ENCODE assay signal across 11 mouse cellular contexts in genomic region chrX:141156696-141157095, GRCm38 (mm10).
DNase-seq lines count a peak whose midpoint lies in the region; ATAC-seq and TF ChIP-seq lines count a peak whose summit lies in the region.
"Had no signal": no experiment of that assay in that cellular context is flagged by ENCODE, and none has a peak within 500 bp of the region (broad histone marks: within the 10 kb centered on the region; RNA-seq: fewer than 3 reads in every experiment).

No protein-coding gene starts in this region.

- H3K27ac ChIP-seq in limb, embryonic 14.5 days (replicated peaks; ENCODE audit: low read depth, low read length) = no peak overlapping the region
- H3K27ac ChIP-seq in limb, embryonic 10.5 days = no peak overlapping the region

- no peaks in the 10 kb centered on the region for H3K36me3 ChIP-seq in limb, embryonic 14.5 days (ENCODE audit: control insufficient read depth, insufficient read depth, low read length)
- no peaks in the 10 kb centered on the region for H3K36me3 ChIP-seq in limb, embryonic 10.5 days

- no peaks in the 10 kb centered on the region for H3K9me3 ChIP-seq in limb, embryonic 14.5 days (ENCODE audit: control insufficient read depth, low read length)
- no peaks in the 10 kb centered on the region for H3K9me3 ChIP-seq in limb, embryonic 10.5 days (replicated peaks)

- DNase-seq in cerebellum, adult 9-10 months = peak; percentile 8
- no peak for DNase-seq in cerebellum, postnatal 25 days
- peak; percentile 35 for DNase-seq in limb, embryonic 14.5 days (ENCODE audit: low spot score)
- no peak for DNase-seq in limb, embryonic 10.5 days (ENCODE audit: low spot score)
- DNase-seq in cerebellum, adult 18-20 months = no peak
- no peak for DNase-seq in adrenal gland, adult 18-20 months (ENCODE audit: low spot score in 2 of 2)
- DNase-seq: cerebellum, adult 8-10 months; heart, adult 11 months; thymus, postnatal 36 days had no signal

- 6% methylated on average over 2 of the region's 2 CpGs for WGBS in limb, embryonic 14.5 days
- WGBS in limb, embryonic 10.5 days = 9% methylated on average over 2 of the region's 2 CpGs

- no peak for ATAC-seq in limb, embryonic 14.5 days (ENCODE audit: low FRiP score, low read depth)
- peak; percentile 28 for ATAC-seq in activated CD4-positive, CD25-positive, alpha-beta regulatory T cell, adult 4 months
- ATAC-seq in megakaryocyte progenitor cell, adult 5-6 weeks (replicated peaks; ENCODE audit: poor library complexity) = peak; percentile 86

- H3K9ac ChIP-seq in limb, embryonic 14.5 days (ENCODE audit: low read depth, low read length, severe bottlenecking) = no peak overlapping the region

- no peaks in the 10 kb centered on the region for H3K27me3 ChIP-seq in limb, embryonic 14.5 days (ENCODE audit: control insufficient read depth, insufficient read depth, low read length)
- H3K27me3 ChIP-seq in limb, embryonic 10.5 days (ENCODE audit: low read depth, poor library complexity, severe bottlenecking) = peaks cover 96% of the 10 kb centered on the region

- no peak for TF ChIP-seq POLR2A in limb, embryonic 14.5 days (IDR thresholded peaks at IDR 0.05; ENCODE audit: borderline replicate concordance, extremely low read depth, insufficient read depth, insufficient read length)

- H3K4me2 ChIP-seq in limb, embryonic 14.5 days (replicated peaks; ENCODE audit: low read depth, low read length, severe bottlenecking) = no peak overlapping the region

- no peaks in the 10 kb centered on the region for H3K4me1 ChIP-seq in limb, embryonic 14.5 days (ENCODE audit: control insufficient read depth, insufficient read depth, low read length)
- no peaks in the 10 kb centered on the region for H3K4me1 ChIP-seq in limb, embryonic 10.5 days

- H3K4me3 ChIP-seq in limb, embryonic 14.5 days (replicated peaks; ENCODE audit: low read length) = no peak overlapping the region
- H3K4me3 ChIP-seq in limb, embryonic 10.5 days = no peak overlapping the region

Comparison
In these comparisons a context has a peak if more than half of its experiments do, and no peak if none do; other contexts are left out.
1. DNase-seq: peak in cerebellum, adult 9-10 months (single experiment) and limb, embryonic 14.5 days (single experiment); none in cerebellum, postnatal 25 days (0 of 2), limb, embryonic 10.5 days (single experiment), cerebellum, adult 18-20 months (0 of 2) and adrenal gland, adult 18-20 months (0 of 2).